Mouse (Mus musculus) heart, postnatal 0 days (tissue): ENCODE data around the gene Cnpy3.

Experiments
- CTCF ChIP-seq: IDR thresholded peaks from 2 replicates; pipeline ENCODE4 v1.5.1; 2016; ENCODE audit warnings: antibody characterized with exemption, control low read depth, low read depth
- EP300 ChIP-seq: IDR thresholded peaks from 2 replicates; pipeline ENCODE4 v1.6.1; 2016; ENCODE audit warnings: antibody characterized with exemption, low read depth

- TF ChIP-seq CTCF (no peak), EP300 (no peak)
Measured at GRCm38 (mm10) chr17:46758753-46759152, 6.7 kb upstream of the Cnpy3 start.
